Mouse (Mus musculus) heart, embryonic 10.5 days (tissue): ENCODE measurements around the gene Cldn11. TPM values are rescaled to one million over a fixed set of nuclear protein-coding genes. Genes with fewer than 3 reads are reported as not detected.

Source experiments
- DNase-seq: peaks from one replicate; pipeline ENCODE4 v3.0.0-alpha.2; 2017; ENCODE audit warnings: low spot score
- H3K27ac ChIP-seq: fragments of 300-500 bp; sonication (generic); 2 replicates; pipeline ENCODE4 v1.5.1; 2016; ENCODE audit warnings: mild to moderate bottlenecking
- H3K27me3 ChIP-seq: fragments of 300-500 bp; sonication (generic); 2 replicates; pipeline ENCODE4 v1.6.1; 2016; ENCODE audit warnings: mild to moderate bottlenecking; ENCODE audit not compliant: poor library complexity, insufficient read depth, severe bottlenecking
- H3K36me3 ChIP-seq: fragments of 300-500 bp; sonication (generic); 2 replicates; pipeline ENCODE4 v1.6.1; 2016; ENCODE audit warnings: mild to moderate bottlenecking, moderate library complexity
- H3K4me1 ChIP-seq: fragments of 300-500 bp; sonication (generic); 2 replicates; pipeline ENCODE4 v1.6.1; 2016; ENCODE audit warnings: mild to moderate bottlenecking
- H3K4me3 ChIP-seq: fragments of 300-500 bp; sonication (generic); 2 replicates; pipeline ENCODE4 v1.5.1; 2016; ENCODE audit warnings: mild to moderate bottlenecking, moderate library complexity
- H3K9me3 ChIP-seq: fragments of 300-500 bp; sonication (generic); 2 replicates; pipeline ENCODE4 v1.6.1; 2016; ENCODE audit warnings: mild to moderate bottlenecking, moderate library complexity
- WGBS: fragments of 180-500 bp; shearing (Covaris S2); methylation state at CpG from one replicate; pipeline ENCODE4 v1.1.7; 2016; 5-methylcytosine and 5-hydroxymethylcytosine counted together
- polyA plus RNA-seq: library from polyadenylated mRNA; unstranded; fragments of >200 nt; fragmentation: Nextera tagmentation; extraction: Ambion mirVana; gene quantifications from 2 replicates; pipeline ENCODE4 v1.2.1, GENCODE M21; 2016

Cldn11 gene
- polyA plus RNA-seq, 1 experiment from 2014 or later: 4.2 TPM

DNA sequence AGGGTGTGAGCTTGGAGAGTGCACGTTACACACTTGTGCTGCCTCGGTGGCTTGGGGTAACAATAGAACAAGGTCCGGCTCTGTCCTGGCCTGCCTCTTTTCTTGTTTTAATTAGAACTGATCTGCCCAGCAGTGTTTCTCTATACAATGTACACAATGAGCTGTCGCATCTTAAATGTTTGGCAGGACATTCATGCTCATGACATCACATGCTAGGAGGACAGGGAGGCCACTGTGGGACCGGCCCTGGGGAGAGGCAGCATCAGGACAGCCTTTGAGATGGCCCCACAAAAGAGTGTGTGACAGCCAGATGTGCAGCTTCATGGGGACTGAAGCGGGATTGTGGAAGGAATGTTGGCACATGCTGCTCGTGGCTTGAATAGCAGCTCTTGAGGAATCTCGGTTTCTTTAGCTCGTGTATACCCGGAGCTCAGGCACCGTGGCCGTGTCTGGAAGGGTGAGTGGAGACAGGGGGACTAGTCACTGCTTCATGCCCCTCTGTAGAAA lies 16.7 kb downstream of the Cldn11 start:
- Histone ChIP-seq H3K9me3 (no peaks in the 10 kb centered on the region), H3K4me1 (no peaks in the 10 kb centered on the region), H3K27me3 (no peaks in the 10 kb centered on the region), H3K36me3 (no peaks in the 10 kb centered on the region), H3K27ac (no peak overlapping the region), H3K4me3 (no peak overlapping the region)
- no peak for DNase-seq
- 78% methylated on average over 12 of the region's 12 CpGs for WGBS

- DNase-seq: no peak
- Histone ChIP-seq H3K4me3 (no peak overlapping the region), H3K36me3 (no peaks in the 10 kb centered on the region), H3K4me1 (no peaks in the 10 kb centered on the region), H3K27me3 (no peaks in the 10 kb centered on the region), H3K9me3 (0 out of 2 replicates have a peak, but pooled peaks cover 3% of the 10 kb centered on the region), H3K27ac (no peak overlapping the region)
- WGBS: 89% methylated on average over 7 of the region's 7 CpGs
Observed at GRCm38 (mm10) chr3:31190342-31190741, 40.6 kb downstream of the Cldn11 start.

GRCm38 (mm10) chr3:31191402-31191801 lies 41.7 kb downstream of the Cldn11 start:
- 61% methylated on average over 10 of the region's 10 CpGs for WGBS
- Histone ChIP-seq H3K9me3 (0 out of 2 replicates have a peak, but pooled peaks cover 3% of the 10 kb centered on the region), H3K27ac (no peak overlapping the region), H3K4me3 (no peak overlapping the region), H3K36me3 (no peaks in the 10 kb centered on the region), H3K27me3 (no peaks in the 10 kb centered on the region), H3K4me1 (no peaks in the 10 kb centered on the region)
- DNase-seq: no peak

DNA sequence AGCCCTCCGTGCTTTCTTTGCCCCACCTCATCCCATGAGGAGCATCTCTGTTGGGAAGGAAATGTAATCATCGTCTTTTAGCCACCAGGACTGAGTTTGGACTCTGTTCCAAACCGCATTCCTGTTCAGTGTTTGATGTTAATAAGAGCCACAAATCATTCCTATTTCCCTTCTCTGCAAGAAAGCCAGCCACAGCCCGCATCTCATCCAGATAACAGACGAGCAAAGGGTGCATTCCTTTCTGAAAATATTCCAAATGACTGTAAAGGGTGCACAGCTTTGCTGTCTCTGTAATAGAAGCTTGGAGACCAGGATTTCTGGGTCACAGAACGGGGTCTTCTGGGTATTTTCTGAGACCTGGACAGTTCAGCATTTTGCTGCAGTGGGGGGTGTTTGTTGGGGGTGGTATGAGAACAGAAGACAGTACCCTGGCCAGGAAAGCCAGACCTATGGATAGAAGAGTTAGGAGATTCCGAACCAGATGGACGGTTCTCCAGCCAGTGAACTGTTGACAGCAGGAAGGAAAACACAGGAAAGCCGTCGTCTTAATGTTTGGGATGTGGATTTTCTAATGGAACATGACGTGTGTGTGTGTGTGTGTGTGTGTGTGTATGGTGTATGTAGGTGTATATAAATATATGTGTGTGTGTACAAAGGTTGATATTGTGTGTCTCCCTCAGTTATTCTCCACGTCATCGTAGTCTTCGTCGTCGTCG lies 49.6 kb downstream of the Cldn11 start:
- DNase-seq: no peak
- WGBS: 78% methylated on average over 17 of the region's 17 CpGs
- H3K9me3 ChIP-seq: no peaks in the 10 kb centered on the region

DNA sequence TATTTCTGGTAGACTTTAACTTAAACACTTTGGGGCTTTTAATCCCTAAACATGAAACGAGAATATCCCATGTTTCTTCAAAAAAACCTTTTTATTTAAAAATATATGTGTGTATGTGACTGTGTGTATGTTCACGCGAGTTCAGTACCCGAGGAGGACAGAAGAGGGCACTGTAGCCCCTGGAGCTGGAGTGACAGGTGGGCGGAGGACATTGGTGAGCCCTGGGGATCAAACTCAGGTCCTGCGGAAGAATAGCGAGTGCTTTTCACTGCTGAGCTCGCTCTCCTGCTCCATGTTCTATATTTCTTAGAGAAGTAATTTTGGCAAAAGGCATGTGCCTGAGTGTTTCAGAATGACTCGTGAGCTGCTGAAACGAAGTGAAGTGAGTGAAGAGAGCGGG lies 54.2 kb downstream of the Cldn11 start:
- 88% methylated on average over 11 of the region's 11 CpGs for WGBS
- no peak overlapping the region for H3K4me3 ChIP-seq
- no peak for DNase-seq
- H3K4me1 ChIP-seq: peaks cover 8% of the 10 kb centered on the region
- H3K27me3 ChIP-seq: no peaks in the 10 kb centered on the region
- no peak overlapping the region for H3K27ac ChIP-seq
- H3K9me3 ChIP-seq: no peaks in the 10 kb centered on the region
- H3K36me3 ChIP-seq: no peaks in the 10 kb centered on the region

More for the DNA sequence above, 49.6 kb downstream of the Cldn11 start:
- Histone ChIP-seq H3K27ac (no peak overlapping the region), H3K27me3 (no peaks in the 10 kb centered on the region), H3K4me1 (no peaks in the 10 kb centered on the region), H3K4me3 (no peak overlapping the region), H3K36me3 (no peaks in the 10 kb centered on the region)

- peaks cover 12% of the 10 kb centered on the region for H3K4me1 ChIP-seq
- DNase-seq: no peak
- H3K27me3 ChIP-seq: peaks cover 8% of the 10 kb centered on the region; the same call in 1 of the 2 replicates
- no peaks in the 10 kb centered on the region for H3K9me3 ChIP-seq
- no peak overlapping the region for H3K4me3 ChIP-seq
- 81% methylated on average over 3 of the region's 3 CpGs for WGBS
- H3K27ac ChIP-seq: no peak overlapping the region
- no peaks in the 10 kb centered on the region for H3K36me3 ChIP-seq
Observed at GRCm38 (mm10) chr3:31205167-31205566, 55.4 kb downstream of the Cldn11 start.

DNA sequence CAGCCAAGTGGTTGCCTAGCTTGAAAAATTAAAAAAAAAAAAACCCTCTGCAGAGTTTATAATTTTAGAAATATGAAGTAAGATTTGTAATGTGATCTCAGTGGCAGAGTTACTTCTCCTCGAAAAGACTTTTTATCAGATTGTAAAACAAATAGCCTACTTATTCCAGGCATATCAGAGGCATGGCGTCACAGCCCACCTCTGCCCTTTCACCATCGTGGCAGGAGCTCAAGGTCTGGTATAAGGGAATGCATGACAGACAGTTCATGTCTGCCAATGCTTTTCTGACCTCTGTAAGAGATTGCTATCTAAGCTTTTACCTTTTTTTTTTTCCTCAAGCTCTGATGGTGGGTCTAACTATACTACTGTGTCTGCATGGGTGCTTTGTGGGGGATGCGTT lies 58.3 kb downstream of the Cldn11 start:
- WGBS: 53% methylated on average over 4 of the region's 4 CpGs

GRCm38 (mm10) chr3:31208458-31208994 lies 58.8 kb downstream of the Cldn11 start:
- no peak overlapping the region for H3K4me3 ChIP-seq
- H3K36me3 ChIP-seq: no peaks in the 10 kb centered on the region
- H3K27me3 ChIP-seq: peaks cover 34% of the 10 kb centered on the region
- 0 out of 2 replicates have a peak overlapping the region, but pooled peaks have one; percentile 36 for H3K27ac ChIP-seq
- no peaks in the 10 kb centered on the region for H3K9me3 ChIP-seq
- WGBS: 9% methylated on average over 6 of the region's 6 CpGs
- H3K4me1 ChIP-seq: peaks cover 12% of the 10 kb centered on the region
- DNase-seq: no peak

More for the DNA sequence above, 58.3 kb downstream of the Cldn11 start:
- Histone ChIP-seq H3K9me3 (no peaks in the 10 kb centered on the region), H3K27ac (no peak overlapping the region), H3K36me3 (no peaks in the 10 kb centered on the region), H3K27me3 (peaks cover 29% of the 10 kb centered on the region; the same call in 1 of the 2 replicates), H3K4me1 (peaks cover 12% of the 10 kb centered on the region), H3K4me3 (no peak overlapping the region)
- no peak for DNase-seq

DNA sequence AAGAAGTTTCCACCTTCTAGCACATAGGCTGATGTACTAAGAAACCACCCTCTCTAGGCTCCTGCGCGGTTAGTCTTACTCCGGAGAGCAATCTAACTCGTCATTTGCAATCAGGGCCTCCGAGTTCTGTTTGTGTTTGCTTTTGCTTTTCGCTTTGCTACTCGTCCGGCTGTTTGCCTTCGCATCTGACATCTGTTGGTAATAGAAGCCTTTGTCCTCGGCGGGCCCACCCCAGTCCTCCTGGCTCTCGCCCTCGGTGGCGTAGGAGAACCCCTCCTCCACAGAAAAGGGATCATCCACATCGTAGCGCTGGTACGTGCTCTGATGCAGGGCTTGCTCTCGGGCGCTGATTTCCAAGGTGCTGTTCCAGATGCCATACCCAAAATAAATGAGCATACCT lies 59.3 kb downstream of the Cldn11 start:
- Histone ChIP-seq H3K9me3 (no peaks in the 10 kb centered on the region), H3K27me3 (peaks cover 37% of the 10 kb centered on the region), H3K4me3 (no peak overlapping the region), H3K36me3 (no peaks in the 10 kb centered on the region), H3K27ac (0 out of 2 replicates have a peak overlapping the region, but pooled peaks have one; percentile 36), H3K4me1 (peaks cover 12% of the 10 kb centered on the region)
- no peak for DNase-seq
- WGBS: 16% methylated on average over 19 of the region's 19 CpGs

DNA sequence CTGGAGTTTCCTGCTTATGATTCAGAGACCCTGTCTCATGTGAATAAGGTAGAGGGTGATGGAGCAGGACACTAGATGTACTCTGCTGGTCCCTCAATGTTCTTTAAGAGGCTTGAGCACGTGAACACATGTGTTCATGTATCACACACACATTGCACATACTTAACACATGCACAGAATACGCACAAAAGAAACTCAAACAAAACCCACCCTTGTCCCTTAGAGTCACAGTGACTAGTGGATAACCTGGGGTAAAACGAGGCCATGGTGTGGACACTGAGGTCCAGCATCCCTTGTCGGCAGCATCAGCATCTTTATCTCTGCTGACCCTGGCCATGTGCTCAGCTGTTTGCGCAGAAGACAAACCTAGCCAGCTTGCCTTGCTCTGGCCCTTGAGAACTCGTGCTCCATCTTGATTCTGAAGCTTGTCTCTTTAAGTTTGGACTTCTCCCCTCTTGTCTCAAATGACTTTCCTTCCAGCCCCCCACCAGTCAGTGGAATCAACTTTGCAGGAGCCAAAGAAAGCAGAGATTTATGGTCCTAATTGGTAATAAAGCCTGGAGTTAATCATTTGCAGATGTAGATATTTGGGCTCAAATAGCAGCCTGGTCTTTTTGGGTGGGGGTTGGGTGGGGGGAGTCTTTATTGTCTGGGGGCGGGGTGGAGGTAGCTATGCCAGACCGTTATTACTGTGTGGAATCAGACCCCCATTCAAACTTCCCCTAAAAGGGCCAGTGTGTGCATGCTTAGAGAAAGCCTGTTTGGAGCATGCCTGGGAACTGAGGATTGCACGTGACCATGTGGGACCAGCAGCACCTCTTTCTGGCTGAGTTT lies 62.7 kb downstream of the Cldn11 start:
- no peak for DNase-seq
- H3K36me3 ChIP-seq: no peaks in the 10 kb centered on the region
- H3K4me1 ChIP-seq: peaks cover 12% of the 10 kb centered on the region
- no peak overlapping the region for H3K27ac ChIP-seq
- H3K9me3 ChIP-seq: no peaks in the 10 kb centered on the region
- 62% methylated on average over 9 of the region's 9 CpGs for WGBS
- H3K27me3 ChIP-seq: peaks cover 46% of the 10 kb centered on the region
- H3K4me3 ChIP-seq: no peak overlapping the region

DNA sequence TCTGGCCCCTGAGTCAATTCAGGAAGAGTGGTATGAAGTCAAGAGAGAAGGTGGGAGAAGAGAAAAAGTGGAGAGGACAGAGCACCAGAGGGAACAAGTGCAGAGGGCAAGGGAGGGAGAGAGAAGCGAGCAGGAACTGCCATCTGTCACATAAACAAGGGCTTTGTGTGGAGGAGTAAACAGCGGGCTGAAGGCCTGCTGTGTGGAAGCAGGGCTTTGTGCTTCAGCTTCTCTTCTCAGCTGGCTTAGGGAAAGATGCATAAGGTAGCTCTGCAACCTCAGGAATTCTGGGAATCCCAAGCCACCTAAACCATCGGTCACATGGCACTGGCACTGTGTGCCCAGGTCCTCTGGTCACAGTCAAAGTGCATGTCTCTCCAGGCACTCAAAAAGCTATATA lies 64.1 kb downstream of the Cldn11 start:
- no peaks in the 10 kb centered on the region for H3K36me3 ChIP-seq
- WGBS: 35% methylated on average over 3 of the region's 3 CpGs
- no peak overlapping the region for H3K27ac ChIP-seq
- no peaks in the 10 kb centered on the region for H3K9me3 ChIP-seq
- H3K4me1 ChIP-seq: peaks cover 6% of the 10 kb centered on the region
- no peak for DNase-seq
- peaks cover 59% of the 10 kb centered on the region for H3K27me3 ChIP-seq
- H3K4me3 ChIP-seq: no peak overlapping the region
